Mouse (Mus musculus) kidney, embryonic 15.5 days (tissue): ENCODE data around the gene Olfr56. TPM values are rescaled to one million over a fixed set of nuclear protein-coding genes. Genes with fewer than 3 reads are reported as not detected.

Experiments
- ATAC-seq: fragments of 200-750 bp; cut with Nextera tagmentation; replicated peaks from 2 replicates; pipeline ENCODE4 v1.8.0; 2017; ENCODE audit warnings: moderate TSS enrichment; ENCODE audit not compliant: low FRiP score
- H3K27ac ChIP-seq: fragments of 300-500 bp; sonication (generic); 2 replicates; pipeline ENCODE4 v1.5.1; 2015; ENCODE audit warnings: mild to moderate bottlenecking, inconsistent platforms
- H3K27me3 ChIP-seq: fragments of 300-500 bp; sonication (generic); 2 replicates; pipeline ENCODE4 v1.6.1; 2015; ENCODE audit warnings: inconsistent platforms
- H3K36me3 ChIP-seq: fragments of 300-500 bp; sonication (generic); 2 replicates; pipeline ENCODE4 v1.6.1; 2015; ENCODE audit warnings: inconsistent platforms
- H3K4me1 ChIP-seq: fragments of 300-500 bp; sonication (generic); 2 replicates; pipeline ENCODE4 v1.6.1; 2015; ENCODE audit warnings: inconsistent platforms
- H3K4me2 ChIP-seq: fragments of 300-500 bp; sonication (generic); 2 replicates; pipeline ENCODE4 v1.6.1; 2015; ENCODE audit warnings: moderate library complexity, mild to moderate bottlenecking, inconsistent platforms
- H3K4me3 ChIP-seq: fragments of 300-500 bp; sonication (generic); replicated peaks from 2 replicates; pipeline ENCODE4 v1.5.1; 2015; ENCODE audit warnings: mild to moderate bottlenecking, inconsistent platforms
- H3K9ac ChIP-seq: fragments of 300-500 bp; sonication (generic); 2 replicates; pipeline ENCODE4 v1.6.1; 2015; ENCODE audit warnings: mild to moderate bottlenecking, inconsistent platforms
- H3K9me3 ChIP-seq: fragments of 300-500 bp; sonication (generic); replicated peaks from 2 replicates; pipeline ENCODE4 v1.6.1; 2016; ENCODE audit warnings: inconsistent platforms
- WGBS: fragments of 180-500 bp; shearing (Covaris S2); methylation state at CpG from one replicate; pipeline ENCODE4 v1.1.7; 2015; ENCODE audit warnings: mixed read lengths; 5-methylcytosine and 5-hydroxymethylcytosine counted together
- polyA plus RNA-seq: library from polyadenylated mRNA; unstranded; fragments of >200 nt; fragmentation: Nextera tagmentation; extraction: Ambion mirVana; gene quantifications from 2 replicates; pipeline ENCODE4 v1.2.1, GENCODE M21; 2015

Gene Olfr56
- polyA plus RNA-seq, 1 experiment from 2014 or later = not detected

- H3K36me3 ChIP-seq = no peaks in the 10 kb centered on the region
- H3K9me3 ChIP-seq = no peaks in the 10 kb centered on the region
- no peak overlapping the region for H3K4me3 ChIP-seq
- no peak for ATAC-seq
- 74% methylated on average over 6 of the region's 6 CpGs for WGBS
- no peak overlapping the region for H3K27ac ChIP-seq
- H3K9ac ChIP-seq = no peak overlapping the region
- no peaks in the 10 kb centered on the region for H3K27me3 ChIP-seq
- peaks cover 12% of the 10 kb centered on the region for H3K4me1 ChIP-seq
- H3K4me2 ChIP-seq = no peak overlapping the region
These were observed 108.2 kb downstream of the Olfr56 start for GRCm38 (mm10) chr11:49086858-49087361.

- Histone ChIP-seq H3K4me3 (peak overlapping the region; percentile 14; the same call in 1 of the 2 replicates), H3K9ac (no peak overlapping the region), H3K27me3 (no peaks in the 10 kb centered on the region), H3K36me3 (no peaks in the 10 kb centered on the region), H3K27ac (no peak overlapping the region), H3K4me2 (peak overlapping the region; percentile 52), H3K4me1 (peaks cover 12% of the 10 kb centered on the region), H3K9me3 (no peaks in the 10 kb centered on the region)
- ATAC-seq = peak; percentile 93; the same call in 1 of the 2 replicates
- WGBS = 43% methylated on average over 22 of the region's 22 CpGs
These were observed 109.3 kb downstream of the Olfr56 start for GRCm38 (mm10) chr11:49087830-49088616.

GRCm38 (mm10) chr11:49088990-49089652 is 110.4 kb downstream of the Olfr56 start:
- ATAC-seq = no peak
- H3K27ac ChIP-seq = no peak overlapping the region

GRCm38 (mm10) chr11:49089735-49090507 is 111.2 kb downstream of the Olfr56 start:
- Histone ChIP-seq H3K27ac (no peak overlapping the region), H3K9me3 (no peaks in the 10 kb centered on the region), H3K27me3 (no peaks in the 10 kb centered on the region), H3K9ac (no peak overlapping the region), H3K36me3 (no peaks in the 10 kb centered on the region), H3K4me2 (no peak overlapping the region), H3K4me1 (peaks cover 7% of the 10 kb centered on the region), H3K4me3 (no peak overlapping the region)
- 81% methylated on average over 3 of the region's 3 CpGs for WGBS
- ATAC-seq = no peak

More at GRCm38 (mm10) chr11:49088990-49089652, 110.4 kb downstream of the Olfr56 start:
- no peaks in the 10 kb centered on the region for H3K27me3 ChIP-seq
- H3K9ac ChIP-seq = no peak overlapping the region
- H3K9me3 ChIP-seq = no peaks in the 10 kb centered on the region
- H3K4me2 ChIP-seq = no peak overlapping the region; the same call in 1 of the 2 replicates
- no peak overlapping the region for H3K4me3 ChIP-seq
- peaks cover 12% of the 10 kb centered on the region for H3K4me1 ChIP-seq
- WGBS = 90% methylated on average over 5 of the region's 5 CpGs
- no peaks in the 10 kb centered on the region for H3K36me3 ChIP-seq

GRCm38 (mm10) chr11:49090551-49090950 is 111.9 kb downstream of the Olfr56 start:
- Histone ChIP-seq H3K9ac (no peak overlapping the region), H3K27ac (no peak overlapping the region), H3K4me2 (no peak overlapping the region), H3K4me3 (no peak overlapping the region), H3K9me3 (no peaks in the 10 kb centered on the region), H3K27me3 (no peaks in the 10 kb centered on the region), H3K36me3 (no peaks in the 10 kb centered on the region), H3K4me1 (peaks cover 7% of the 10 kb centered on the region)
- 90% methylated on average over 5 of the region's 5 CpGs for WGBS
- no peak for ATAC-seq

- no peaks in the 10 kb centered on the region for H3K36me3 ChIP-seq
- H3K27ac ChIP-seq = no peak overlapping the region
- H3K4me3 ChIP-seq = no peak overlapping the region
- WGBS = 81% methylated on average over 4 of the region's 4 CpGs
- H3K9ac ChIP-seq = no peak overlapping the region
- H3K27me3 ChIP-seq = no peaks in the 10 kb centered on the region
- peaks cover 7% of the 10 kb centered on the region for H3K4me1 ChIP-seq
- H3K4me2 ChIP-seq = no peak overlapping the region
- no peak for ATAC-seq
- H3K9me3 ChIP-seq = no peaks in the 10 kb centered on the region
These were observed 112.5 kb downstream of the Olfr56 start for GRCm38 (mm10) chr11:49091171-49091570.

GRCm38 (mm10) chr11:49092053-49092586 is 113.4 kb downstream of the Olfr56 start:
- Histone ChIP-seq H3K9ac (no peak overlapping the region), H3K4me1 (peaks cover 7% of the 10 kb centered on the region), H3K27ac (no peak overlapping the region), H3K9me3 (no peaks in the 10 kb centered on the region), H3K27me3 (no peaks in the 10 kb centered on the region), H3K36me3 (no peaks in the 10 kb centered on the region), H3K4me2 (no peak overlapping the region), H3K4me3 (no peak overlapping the region)
- 94% methylated on average over 1 of the region's 1 CpGs for WGBS
- ATAC-seq = no peak

- H3K4me3 ChIP-seq = no peak overlapping the region
- H3K9ac ChIP-seq = no peak overlapping the region
- H3K4me2 ChIP-seq = no peak overlapping the region
- no peak overlapping the region for H3K27ac ChIP-seq
- H3K36me3 ChIP-seq = no peaks in the 10 kb centered on the region
- WGBS = 84% methylated on average over 2 of the region's 2 CpGs
- H3K27me3 ChIP-seq = no peaks in the 10 kb centered on the region
- H3K4me1 ChIP-seq = peaks cover 6% of the 10 kb centered on the region
- H3K9me3 ChIP-seq = no peaks in the 10 kb centered on the region
- no peak for ATAC-seq
These were observed 114.1 kb downstream of the Olfr56 start for GRCm38 (mm10) chr11:49092786-49093185.

GRCm38 (mm10) chr11:49093861-49094660 is 115.4 kb downstream of the Olfr56 start:
- 90% methylated on average over 6 of the region's 6 CpGs for WGBS
- no peak overlapping the region for H3K4me2 ChIP-seq
- H3K9me3 ChIP-seq = no peaks in the 10 kb centered on the region
- no peak overlapping the region for H3K27ac ChIP-seq
- H3K27me3 ChIP-seq = no peaks in the 10 kb centered on the region
- no peaks in the 10 kb centered on the region for H3K4me1 ChIP-seq
- H3K36me3 ChIP-seq = no peaks in the 10 kb centered on the region
- no peak overlapping the region for H3K9ac ChIP-seq
- ATAC-seq = no peak
- H3K4me3 ChIP-seq = no peak overlapping the region

- Histone ChIP-seq H3K27me3 (no peaks in the 10 kb centered on the region), H3K4me2 (no peak overlapping the region), H3K4me1 (no peaks in the 10 kb centered on the region), H3K27ac (no peak overlapping the region), H3K4me3 (no peak overlapping the region), H3K9me3 (no peaks in the 10 kb centered on the region), H3K36me3 (no peaks in the 10 kb centered on the region), H3K9ac (no peak overlapping the region)
- 81% methylated on average over 4 of the region's 4 CpGs for WGBS
- ATAC-seq = no peak
These were observed 116.7 kb downstream of the Olfr56 start for GRCm38 (mm10) chr11:49095367-49095766.

GRCm38 (mm10) chr11:49100409-49100808 is 121.7 kb downstream of the Olfr56 start:
- no peaks in the 10 kb centered on the region for H3K27me3 ChIP-seq
- H3K9me3 ChIP-seq = no peaks in the 10 kb centered on the region
- no peaks in the 10 kb centered on the region for H3K36me3 ChIP-seq
- no peak for ATAC-seq
- no peak overlapping the region for H3K27ac ChIP-seq
- no peak overlapping the region for H3K4me2 ChIP-seq
- H3K9ac ChIP-seq = no peak overlapping the region
- peaks cover 3% of the 10 kb centered on the region; the same call in 1 of the 2 replicates for H3K4me1 ChIP-seq
- 93% methylated on average over 3 of the region's 3 CpGs for WGBS
- H3K4me3 ChIP-seq = no peak overlapping the region
